Mouse (Mus musculus): Measurements from ENCODE around the gene Gas2l1. TPM values are rescaled to one million over a fixed set of nuclear protein-coding genes. Genes with fewer than 3 reads are reported as not detected.

The Gas2l1 gene
- total RNA-seq, 2 experiments from 2014 or later = 20.9 to 21.6 TPM

DNA sequence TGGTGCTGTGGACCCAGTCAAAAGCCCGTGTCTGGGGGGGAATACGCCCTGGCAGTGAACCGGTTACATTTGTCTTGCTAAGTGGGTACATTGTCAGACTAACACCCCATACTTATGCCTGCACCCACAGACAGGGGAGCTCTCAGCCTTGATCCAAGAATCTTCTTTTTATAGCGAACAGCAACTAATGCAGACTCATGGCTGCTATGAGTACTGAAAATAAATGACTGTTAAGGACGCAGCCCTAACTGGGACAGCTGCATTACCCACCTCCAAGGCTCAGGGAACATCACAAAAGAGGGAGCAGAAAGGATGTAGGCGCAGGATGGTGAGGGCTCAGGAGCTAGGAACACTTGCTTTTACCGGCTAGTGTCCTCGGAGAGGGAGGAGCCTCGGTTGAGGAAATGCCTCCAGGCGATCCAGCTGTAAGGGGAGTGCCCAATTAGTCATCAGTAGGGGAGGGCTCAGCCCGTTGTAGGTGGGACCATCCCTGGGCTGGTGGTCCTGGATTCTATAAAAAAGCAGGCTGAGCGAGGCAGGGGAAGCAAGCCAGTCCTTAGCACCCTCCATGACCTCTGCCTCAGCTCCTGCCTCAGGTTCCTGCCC is 18.7 kb downstream of the Gas2l1 start:
- intact Hi-C loops (cut with DNase I) = no loop called here
- no peak for DNase-seq

DNA sequence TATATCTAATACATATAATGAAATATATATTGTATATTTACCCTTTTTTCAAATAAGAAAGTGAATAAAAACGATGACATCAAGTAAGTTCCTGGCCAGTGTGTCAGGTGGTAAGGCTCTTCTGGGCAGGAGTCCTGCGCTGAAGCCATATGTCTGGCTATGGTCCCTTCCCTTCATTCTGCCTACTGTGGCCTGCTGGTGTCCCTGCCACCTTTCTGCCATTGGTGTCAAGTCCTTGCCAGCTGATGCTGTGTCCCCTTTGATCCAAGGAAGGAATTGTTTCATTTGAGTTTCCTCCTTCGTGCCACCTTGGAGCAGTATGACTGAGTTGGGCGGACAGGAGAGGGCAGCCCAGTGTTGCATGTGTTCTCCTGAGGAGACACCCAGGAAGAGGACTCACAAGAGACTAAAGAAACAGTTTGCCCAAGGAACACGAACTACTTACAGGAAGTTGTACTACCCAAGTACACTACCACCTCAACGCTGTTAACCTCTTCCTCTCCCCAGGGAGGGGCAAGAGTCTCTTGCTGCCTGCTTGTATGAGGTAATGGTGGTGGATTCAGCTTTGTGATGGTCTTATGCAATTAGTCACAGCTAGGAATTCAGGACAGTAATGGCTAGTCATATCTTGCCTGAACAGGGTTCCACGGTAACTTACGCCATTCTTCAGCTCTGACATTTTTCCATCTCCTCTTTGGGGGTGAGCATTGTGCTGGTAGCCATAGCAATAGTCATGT is 22.3 kb downstream of the Gas2l1 start:
- DNase-seq = no peak
- intact Hi-C loops (cut with DNase I) = no loop called here

DNA sequence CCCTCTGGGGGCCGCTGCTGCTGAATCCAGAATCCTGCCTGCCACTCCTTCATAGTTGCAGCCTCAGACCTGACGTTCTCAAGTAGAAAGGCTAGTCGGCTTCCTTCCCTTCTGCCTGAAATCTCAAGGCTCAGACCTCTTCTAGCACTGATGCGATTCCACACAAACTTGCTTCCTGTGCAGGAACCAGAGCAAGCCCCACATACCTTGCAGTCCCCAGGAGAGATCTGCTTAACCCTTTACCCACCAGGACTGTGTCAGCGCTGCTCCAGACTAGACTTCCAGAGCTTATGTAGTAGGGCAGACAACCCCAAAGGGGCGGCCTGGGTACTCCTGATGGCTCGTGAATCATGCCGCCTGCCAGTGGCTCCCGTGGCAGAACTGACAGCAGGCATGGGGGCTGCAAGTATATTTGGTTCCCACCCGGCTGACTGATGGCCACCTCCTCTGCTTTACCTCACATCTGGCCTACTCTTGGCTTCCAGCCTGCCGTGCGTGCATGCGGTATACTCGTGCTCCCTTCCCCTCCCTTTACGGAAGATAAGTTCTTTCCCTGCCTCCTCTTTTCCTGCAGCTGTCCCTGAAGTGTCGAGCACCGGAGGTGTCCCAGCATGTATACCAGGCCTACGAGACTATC is 23.9 kb downstream of the Gas2l1 start:
- DNase-seq = no peak
- intact Hi-C loops (cut with DNase I) = no loop called here

DNA sequence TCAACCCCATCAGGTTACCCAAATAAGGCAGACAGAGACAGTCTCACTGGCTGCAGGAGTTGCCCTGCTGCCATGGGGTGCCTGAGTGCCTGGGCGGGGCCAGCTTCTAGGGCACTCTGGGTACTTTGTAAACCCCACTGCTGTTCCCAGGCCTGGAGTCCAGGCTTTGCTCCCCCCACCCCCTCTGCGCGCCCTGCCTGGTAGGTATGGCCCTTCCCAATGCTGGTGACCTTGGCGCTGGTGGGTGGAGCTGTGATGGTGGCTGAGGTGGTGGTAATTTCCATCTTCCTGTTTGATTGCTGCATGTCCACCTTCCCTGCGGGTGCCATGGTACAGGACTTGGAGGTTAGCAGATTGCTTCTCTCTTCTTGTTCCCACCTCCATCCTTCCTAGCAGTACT is 24.5 kb downstream of the Gas2l1 start:
- no peak for DNase-seq
- intact Hi-C loops (cut with DNase I) = no loop called here

DNA sequence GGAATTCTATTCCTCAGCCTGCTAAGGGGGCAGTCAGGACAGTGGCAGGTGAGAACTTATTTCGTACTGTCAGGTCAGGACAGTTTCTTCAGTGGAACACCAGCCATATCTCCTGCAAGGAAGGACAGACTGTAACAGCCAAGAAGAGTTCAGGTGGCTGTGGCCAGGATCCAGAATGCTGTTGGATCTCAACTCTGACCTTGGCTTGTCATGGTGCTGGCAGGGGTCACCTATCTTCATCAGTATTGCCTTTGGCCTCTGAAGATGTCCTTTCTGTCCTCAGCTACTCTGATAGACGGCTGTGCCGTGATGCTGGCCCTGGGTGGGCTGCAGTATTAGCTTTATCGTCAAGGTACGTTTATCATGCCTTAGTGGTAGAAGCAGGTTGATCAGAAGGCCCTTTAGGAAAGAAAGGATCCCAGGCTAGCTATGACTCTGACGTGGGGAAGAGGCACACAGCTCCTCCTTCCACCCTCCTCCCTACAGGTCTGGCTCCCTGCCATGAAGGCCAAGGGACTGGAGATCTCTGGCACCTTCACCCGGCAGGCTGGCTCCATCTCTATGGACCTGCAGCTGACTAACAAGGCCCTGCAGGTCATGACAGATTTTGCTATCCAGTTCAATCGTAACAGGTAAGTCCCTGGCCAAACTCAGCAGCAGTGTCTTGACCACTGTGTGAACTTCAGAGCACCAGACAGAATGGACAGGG is 27.8 kb downstream of the Gas2l1 start:
- peak; percentile 41 to 51 for DNase-seq
- intact Hi-C loops (cut with DNase I) = no loop called here

DNA sequence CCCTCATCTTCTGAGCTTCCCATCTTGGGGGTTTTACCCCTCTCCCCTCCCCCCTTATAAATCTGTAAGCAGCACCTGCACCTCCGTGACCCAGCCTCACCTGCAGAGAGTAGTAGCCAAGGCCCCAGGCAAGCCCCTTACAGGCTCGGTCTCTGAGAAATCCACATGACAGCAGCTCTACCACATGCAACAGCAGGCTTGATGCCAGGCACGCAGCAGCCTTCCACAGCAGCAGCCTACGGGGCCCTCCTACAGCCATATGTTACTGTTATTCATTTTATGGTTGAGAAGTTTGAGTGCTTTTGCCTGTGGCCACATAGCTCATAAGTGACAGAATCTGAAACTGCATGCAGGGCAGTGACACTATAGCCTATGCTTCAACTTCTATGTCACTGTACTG is 29.7 kb downstream of the Gas2l1 start:
- intact Hi-C loops (cut with DNase I) = no loop called here
- no peak for DNase-seq

DNA sequence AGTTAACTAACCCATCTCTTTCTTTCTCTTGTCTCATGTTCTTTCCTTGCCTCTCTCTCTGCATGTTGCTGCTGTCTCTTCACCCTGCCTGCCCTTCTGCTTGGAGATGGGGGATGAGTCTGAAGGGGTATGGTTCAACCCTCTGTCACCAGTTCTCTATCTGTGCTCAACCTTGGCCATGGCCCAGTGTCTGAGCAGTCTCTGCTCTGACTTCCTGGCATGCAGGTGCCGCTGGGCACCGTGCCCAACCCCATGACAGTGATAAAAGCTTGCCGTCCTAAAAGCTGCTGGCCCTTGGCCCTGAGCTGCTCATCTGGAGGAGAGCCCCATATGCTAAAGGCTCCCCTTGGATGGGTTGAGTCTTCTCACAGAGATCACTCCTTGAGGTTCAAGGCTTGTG is 32.0 kb downstream of the Gas2l1 start:
- DNase-seq = peak; percentile 78 to 86
- intact Hi-C loops (cut with DNase I) = no loop called here

DNA sequence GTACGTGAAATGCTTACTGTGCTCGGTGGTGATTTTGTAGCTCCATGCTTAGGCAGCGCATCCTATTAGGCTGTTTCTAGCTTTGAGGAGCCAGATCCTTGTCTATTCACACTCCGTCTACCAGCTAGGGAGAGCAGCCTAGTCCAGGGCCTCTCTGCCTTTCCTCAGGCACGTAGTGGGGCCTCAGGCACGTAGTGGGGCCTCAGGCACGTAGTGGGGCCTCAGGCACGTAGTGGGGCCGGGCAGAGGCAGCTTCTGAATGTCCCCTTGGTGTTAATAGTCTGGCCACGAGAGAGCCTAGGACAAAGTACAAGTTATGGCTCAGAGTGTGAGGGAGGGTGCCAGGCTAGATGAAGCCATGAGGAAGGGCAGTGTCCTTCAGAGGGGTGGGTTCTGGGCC is 32.4 kb downstream of the Gas2l1 start:
- DNase-seq = no peak
- intact Hi-C loops (cut with DNase I) = no loop called here

DNA sequence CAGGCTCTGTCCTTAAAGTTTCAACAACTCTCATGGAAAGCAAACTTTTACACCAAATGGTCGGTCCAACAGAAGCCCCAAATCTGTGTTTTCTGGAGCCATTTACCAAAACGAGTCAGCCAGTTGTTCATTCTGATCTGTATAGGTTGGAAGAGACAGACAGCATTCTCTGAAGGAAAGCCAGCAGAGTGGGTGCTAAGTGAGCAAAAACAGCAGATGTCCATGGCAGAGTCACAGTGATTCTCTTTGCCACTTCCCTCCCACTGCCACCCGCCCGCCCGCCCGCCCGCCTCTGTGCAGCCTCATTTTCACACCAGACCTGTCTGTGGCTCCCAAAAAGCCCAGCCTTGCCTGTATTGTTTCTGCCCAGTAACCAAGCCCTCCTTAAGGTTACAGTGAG is 36.9 kb downstream of the Gas2l1 start:
- intact Hi-C loops (cut with DNase I) = no loop called here
- no peak for DNase-seq

DNA sequence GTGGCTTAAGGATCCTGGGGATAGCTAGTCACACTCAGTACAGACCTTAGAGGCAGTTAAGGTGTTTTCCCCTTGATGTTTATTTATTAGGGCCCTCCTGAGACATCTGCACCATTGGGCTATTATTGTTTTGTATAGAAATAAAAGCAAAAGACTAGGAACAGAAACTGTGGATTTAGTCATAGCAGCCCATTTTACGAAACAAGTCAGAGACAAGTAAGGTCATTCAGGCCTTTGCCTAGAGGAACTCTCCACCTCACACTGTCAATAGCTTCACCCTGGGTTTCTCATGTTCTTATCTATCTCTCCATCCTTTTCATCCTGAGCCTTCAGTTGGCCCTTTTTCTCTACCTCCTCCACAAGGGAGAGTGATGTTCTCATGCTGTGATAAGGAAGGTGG is 40.0 kb downstream of the Gas2l1 start:
- intact Hi-C loops (cut with DNase I) = no loop called here
- DNase-seq = no peak

DNA sequence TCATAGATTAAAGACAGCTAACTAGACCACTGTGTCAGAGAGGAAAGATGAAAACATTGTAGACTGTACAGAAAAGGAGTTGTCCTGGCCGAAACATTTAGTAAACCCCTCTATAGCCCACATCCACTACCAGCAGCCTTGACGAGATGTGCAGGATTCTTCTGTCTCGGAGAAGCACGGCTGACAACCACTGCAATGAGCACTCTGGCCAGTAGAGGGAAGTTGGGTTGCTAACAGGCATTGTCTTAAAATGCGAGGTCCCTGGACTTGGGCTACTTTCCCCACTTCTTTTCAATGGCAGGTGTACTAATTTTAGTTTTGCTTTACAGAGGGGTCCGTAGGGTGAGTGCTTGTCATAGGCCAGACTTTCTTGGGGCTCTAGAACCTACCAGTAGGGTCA is 47.6 kb downstream of the Gas2l1 start:
- intact Hi-C loops (cut with DNase I) = no loop called here
- DNase-seq = peak in 1 of 2 experiments; percentile 51

DNA sequence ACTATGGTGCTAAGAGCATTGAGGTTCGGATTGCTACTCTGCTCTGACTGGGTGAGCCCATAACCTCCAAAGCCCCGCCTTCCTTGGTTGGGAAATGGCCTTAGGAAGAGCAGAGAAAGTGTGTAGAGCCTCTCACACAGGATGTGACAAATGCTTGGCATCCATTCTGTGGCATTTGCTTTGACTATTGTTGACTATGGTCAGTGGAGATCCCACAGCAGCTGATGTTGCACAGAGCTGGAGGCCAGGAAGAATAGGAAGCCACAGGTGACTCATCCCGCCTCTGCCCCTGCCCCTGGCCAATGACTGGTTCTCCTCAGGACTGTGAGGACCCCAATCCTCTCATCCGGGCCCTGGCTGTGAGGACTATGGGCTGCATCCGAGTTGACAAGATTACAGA is 48.8 kb downstream of the Gas2l1 start:
- DNase-seq = no peak
- intact Hi-C loops (cut with DNase I) = no loop called here

DNA sequence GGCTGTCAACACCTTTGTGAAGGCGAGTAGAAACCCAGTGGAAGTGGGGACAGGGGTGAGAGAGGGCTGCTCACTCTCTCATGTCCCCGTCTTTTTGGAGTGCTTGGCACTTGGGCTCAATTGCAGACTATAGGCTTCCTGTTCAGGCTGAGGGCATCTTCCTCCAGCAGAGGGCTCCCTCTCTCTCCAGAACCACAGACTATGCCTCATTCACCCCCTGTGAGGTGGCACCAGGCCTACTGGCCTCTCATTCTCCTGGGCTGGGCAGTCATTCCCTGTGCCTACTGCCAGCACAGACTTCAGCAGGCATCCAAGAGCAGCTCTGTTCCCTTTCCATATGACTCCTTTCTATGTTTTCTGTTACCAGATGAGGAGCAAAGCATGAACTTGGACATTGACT is 49.4 kb downstream of the Gas2l1 start:
- intact Hi-C loops (cut with DNase I) = loop anchor here (1.0 kb wide), 1 partner anchor 50 kb away; the partner anchor contains the start of gene Gas2l1
- DNase-seq = peak; percentile 85 to 87

DNA sequence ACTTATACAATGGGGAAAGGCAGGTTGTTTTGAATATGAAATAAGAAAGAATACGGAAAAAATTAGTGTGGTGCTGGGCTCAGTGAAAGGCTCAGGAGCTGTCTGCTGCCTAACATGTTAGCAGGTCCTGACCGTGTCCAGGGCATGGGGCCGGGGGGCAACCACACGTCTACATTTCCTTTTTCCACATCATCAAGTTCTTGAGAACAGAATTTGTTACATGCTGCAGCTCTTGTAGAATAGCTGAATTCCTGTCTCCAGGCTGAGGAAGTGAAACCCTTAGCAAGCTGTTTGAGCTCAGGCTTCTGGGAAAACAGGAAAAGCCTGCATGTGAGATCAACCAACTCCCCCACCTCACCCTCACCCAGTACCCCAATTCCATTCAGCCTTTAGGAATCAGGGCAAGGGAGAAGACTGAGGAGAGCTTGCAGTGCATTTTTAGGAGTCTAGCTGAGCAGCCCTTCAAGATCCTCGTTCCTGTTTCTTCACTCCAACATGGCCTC is 52.9 kb downstream of the Gas2l1 start:
- intact Hi-C loops (cut with DNase I) = no loop called here
- peak in 1 of 2 experiments; percentile 20 for DNase-seq

DNA sequence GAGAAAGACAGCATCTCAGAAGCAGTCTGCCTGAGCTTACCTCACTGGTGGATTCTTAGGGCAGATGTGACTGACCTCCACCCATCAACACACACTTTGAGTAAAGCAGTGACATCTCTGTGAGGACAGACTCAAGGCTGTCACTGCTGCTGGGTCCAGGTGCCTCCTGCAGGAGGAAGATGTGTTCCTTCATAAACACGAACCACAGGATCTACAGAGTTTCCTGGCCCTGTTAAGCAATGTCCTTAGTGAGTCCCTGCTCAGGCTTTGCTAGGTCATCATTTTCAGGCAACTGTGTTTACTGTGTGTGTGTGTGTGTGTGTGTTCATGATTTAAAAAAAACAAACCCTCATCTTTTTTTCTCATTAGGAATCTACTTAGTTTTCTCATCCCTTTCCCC is 53.6 kb downstream of the Gas2l1 start:
- intact Hi-C loops (cut with DNase I) = no loop called here
- no peak for DNase-seq

DNA sequence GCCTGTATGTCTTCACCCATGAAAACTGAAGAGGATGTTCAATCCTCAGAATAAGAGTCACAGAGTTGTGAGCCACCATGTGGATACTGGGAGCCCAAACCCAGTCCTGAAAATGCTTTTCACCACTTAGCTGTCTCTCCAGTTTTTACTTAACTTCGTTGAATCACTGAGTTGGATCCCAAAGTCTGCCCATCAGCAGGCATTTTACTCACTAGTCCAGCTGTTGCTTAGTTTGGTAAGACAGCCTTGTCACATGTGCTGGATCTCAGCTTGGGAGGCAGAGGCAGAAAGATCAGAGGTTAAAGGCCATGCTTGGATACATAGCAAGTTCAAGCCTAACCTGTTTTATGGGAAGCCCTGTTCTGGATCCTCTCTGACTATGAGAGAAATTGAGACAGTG is 54.9 kb downstream of the Gas2l1 start:
- intact Hi-C loops (cut with DNase I) = no loop called here
- DNase-seq = no peak

DNA sequence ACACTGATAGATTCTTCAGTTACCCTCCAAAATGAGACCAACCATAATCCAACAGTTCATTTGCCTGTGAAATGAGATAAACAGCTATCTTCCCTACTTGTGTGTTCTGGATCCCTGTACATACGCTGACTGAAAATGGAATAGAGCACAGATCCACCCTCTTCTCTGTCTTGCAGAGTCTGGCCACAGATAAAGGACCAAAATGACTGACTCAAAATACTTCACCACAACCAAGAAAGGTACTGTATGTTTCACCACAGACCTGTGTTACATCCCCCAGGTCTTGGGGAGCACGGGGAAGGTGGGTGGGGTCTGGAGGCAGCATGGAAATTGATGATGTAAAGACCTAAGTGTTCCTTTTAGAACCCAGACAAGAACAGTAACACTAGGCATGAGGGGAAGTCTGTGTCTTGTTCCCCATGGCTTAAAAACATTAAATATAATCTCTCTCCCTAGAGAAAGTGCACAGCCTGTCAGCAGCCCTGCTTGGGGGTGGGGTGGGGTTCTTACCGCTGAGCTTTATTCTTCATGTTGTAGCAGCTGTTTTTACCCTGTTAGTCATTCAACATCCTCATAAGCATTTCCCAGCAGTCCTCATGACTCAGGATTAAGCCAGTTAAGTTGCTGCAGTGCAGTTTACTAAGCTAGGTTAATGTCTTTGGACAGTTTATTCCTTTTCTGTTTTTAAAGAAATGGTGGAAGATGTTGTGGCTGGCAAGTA is 55.6 kb downstream of the Gas2l1 start:
- no peak for DNase-seq
- intact Hi-C loops (cut with DNase I) = no loop called here

DNA sequence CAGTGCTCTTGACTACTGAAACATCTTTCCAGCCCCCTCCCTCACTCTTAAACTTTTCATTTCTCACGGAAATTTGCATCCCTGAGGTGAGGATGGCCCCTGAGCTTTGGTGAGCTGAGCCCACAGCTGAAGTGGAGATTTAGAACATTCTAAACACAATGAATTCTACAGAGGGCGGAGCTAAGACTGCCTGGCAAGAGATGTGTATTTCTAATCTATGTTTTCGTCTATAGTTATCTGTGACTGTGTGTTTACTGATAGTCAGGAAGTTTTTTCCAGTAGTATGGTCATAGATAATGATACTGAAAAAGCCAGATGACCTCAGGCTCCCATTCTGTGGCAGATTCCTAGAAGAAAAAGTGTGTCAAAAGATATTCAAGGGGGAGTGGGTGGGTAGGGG is 56.3 kb downstream of the Gas2l1 start:
- DNase-seq = no peak
- intact Hi-C loops (cut with DNase I) = no loop called here

DNA sequence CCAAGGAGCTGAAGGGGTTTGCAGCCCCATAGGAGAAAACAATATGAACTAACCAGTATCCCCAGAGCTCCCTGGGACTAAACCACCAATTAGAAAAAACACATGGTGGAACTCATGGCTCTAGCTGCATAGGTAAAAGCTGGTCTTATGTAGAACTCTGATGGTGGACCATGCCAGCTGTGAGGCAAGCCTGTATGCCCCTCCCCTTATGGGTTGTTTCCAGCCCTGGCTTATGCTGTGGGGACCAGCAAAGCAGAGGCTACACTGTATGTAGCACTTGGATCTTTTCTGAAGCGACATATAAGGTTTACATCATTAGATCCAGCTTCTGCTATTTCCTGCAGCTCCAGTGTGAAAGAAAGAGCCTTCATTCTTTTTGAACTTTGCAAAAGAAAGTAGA is 57.9 kb downstream of the Gas2l1 start:
- peak in 1 of 2 experiments; percentile 41 for DNase-seq
- intact Hi-C loops (cut with DNase I) = no loop called here

DNA sequence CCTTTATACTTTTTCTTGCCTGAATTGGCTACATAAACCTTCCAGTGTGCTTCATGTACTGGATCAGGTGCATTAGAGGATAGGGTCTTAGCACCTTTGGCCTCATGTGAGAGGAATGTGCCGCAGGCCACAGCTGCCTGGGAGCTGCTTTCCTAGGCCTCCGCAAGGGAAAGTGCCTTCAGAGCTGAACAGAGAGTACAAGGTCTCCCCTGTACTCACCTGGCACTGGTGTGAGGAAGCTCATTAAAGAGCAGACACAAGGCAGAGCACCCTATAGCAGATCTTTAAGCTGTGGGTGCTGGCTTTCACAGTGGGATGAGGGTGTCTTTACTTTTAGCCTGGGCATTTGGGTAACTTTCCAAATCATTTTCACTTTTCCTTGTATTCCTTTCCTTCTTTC is 59.6 kb downstream of the Gas2l1 start:
- DNase-seq = no peak
- intact Hi-C loops (cut with DNase I) = no loop called here

Measured in heart, postnatal 10 days (tissue).